Mouse (Mus musculus) C2C12 (cell line): Measurements from ENCODE around the gene Bub3. TPM values are rescaled to one million over a fixed set of nuclear protein-coding genes. Genes with fewer than 3 reads are reported as not detected.

Experiments
- H3K27me3 ChIP-seq: one replicate; pipeline ENCODE4 v1.6.1; 2011; ENCODE audit not compliant: control insufficient read depth, insufficient read depth, insufficient read length
- H3K36me3 ChIP-seq: one replicate; pipeline ENCODE4 v1.6.1; 2011; ENCODE audit not compliant: control insufficient read depth, insufficient read depth
- H3K4me3 ChIP-seq: one replicate; pipeline ENCODE4 v1.5.1; 2011; ENCODE audit warnings: mild to moderate bottlenecking, control low read depth; ENCODE audit not compliant: poor library complexity, insufficient read depth, severe bottlenecking
- H3K79me2 ChIP-seq: one replicate; pipeline ENCODE4 v1.6.1; 2011; ENCODE audit not compliant: control insufficient read depth, insufficient read depth
- H3K79me3 ChIP-seq: one replicate; pipeline ENCODE4 v1.6.1; 2011; ENCODE audit warnings: low read depth, control low read depth
- H3ac ChIP-seq: one replicate; pipeline ENCODE3; 2011; ENCODE audit warnings: low read depth; ENCODE audit not compliant: control insufficient read depth, insufficient read length
- CEBPB ChIP-seq: IDR thresholded peaks from one replicate; pipeline ENCODE4 v1.6.1; 2011; ENCODE audit warnings: low read depth, mild to moderate bottlenecking, control low read depth, moderate library complexity
- CTCF ChIP-seq: IDR thresholded peaks from one replicate; pipeline ENCODE4 v1.5.1; 2011; ENCODE audit not compliant: control insufficient read depth, insufficient read depth, insufficient read length
- FOSL1 ChIP-seq: IDR thresholded peaks from one replicate; pipeline ENCODE4 v1.8.0; 2011; ENCODE audit warnings: mild to moderate bottlenecking, low read length; ENCODE audit not compliant: poor library complexity, insufficient read depth, severe bottlenecking
- MAX ChIP-seq: IDR thresholded peaks from one replicate; pipeline ENCODE4 v1.6.1; 2011; ENCODE audit warnings: mild to moderate bottlenecking, control low read depth
- MYOD1 ChIP-seq: IDR thresholded peaks from one replicate; pipeline ENCODE4 v1.6.1; 2011; ENCODE audit warnings: low read depth; ENCODE audit not compliant: control insufficient read depth, insufficient read length
- MYOG ChIP-seq: IDR thresholded peaks from one replicate; pipeline ENCODE4 v1.6.1; 2011; ENCODE audit not compliant: control insufficient read depth, insufficient read length; ENCODE audit errors: extremely low read depth
- USF1 ChIP-seq: IDR thresholded peaks from one replicate; pipeline ENCODE4 v1.6.1; 2011; ENCODE audit warnings: low read depth, mild to moderate bottlenecking, control low read depth, moderate library complexity
- long read RNA-seq, 2 experiments: library from polyadenylated mRNA; unstranded; transcript quantifications; one replicate each; pipeline ENCODE4 v2.0.0; 2019 to 2020
- polyA plus RNA-seq: library from polyadenylated mRNA; unstranded; fragments of >200 nt; fragmentation: generic; extraction: Trizol; gene quantifications from one replicate; pipeline ENCODE4 v1.2.1, GENCODE M21; 2012; ENCODE audit warnings: missing spikeins

Bub3 gene
- polyA plus RNA-seq, result 164 TPM
- long read RNA-seq, experiment 1, transcript Bub3-201 (8 exons, 2,218 nt), result major isoform, 201 of 231 reads
- long read RNA-seq, experiment 1, partial matches to known transcripts, result 19 of 231 reads
- long read RNA-seq, experiment 1, other reads (novel, unspliced or antisense), result 10 of 231 reads
- long read RNA-seq, experiment 2, transcript Bub3-201 (8 exons, 2,218 nt), result major isoform, 665 of 708 reads
- long read RNA-seq, experiment 2, transcript Bub3-204 (9 exons, 2,128 nt), result minor isoform, 5 of 708 reads
- long read RNA-seq, experiment 2, partial matches to known transcripts, result 18 of 708 reads
- long read RNA-seq, experiment 2, other reads (novel, unspliced or antisense), result 20 of 708 reads

DNA sequence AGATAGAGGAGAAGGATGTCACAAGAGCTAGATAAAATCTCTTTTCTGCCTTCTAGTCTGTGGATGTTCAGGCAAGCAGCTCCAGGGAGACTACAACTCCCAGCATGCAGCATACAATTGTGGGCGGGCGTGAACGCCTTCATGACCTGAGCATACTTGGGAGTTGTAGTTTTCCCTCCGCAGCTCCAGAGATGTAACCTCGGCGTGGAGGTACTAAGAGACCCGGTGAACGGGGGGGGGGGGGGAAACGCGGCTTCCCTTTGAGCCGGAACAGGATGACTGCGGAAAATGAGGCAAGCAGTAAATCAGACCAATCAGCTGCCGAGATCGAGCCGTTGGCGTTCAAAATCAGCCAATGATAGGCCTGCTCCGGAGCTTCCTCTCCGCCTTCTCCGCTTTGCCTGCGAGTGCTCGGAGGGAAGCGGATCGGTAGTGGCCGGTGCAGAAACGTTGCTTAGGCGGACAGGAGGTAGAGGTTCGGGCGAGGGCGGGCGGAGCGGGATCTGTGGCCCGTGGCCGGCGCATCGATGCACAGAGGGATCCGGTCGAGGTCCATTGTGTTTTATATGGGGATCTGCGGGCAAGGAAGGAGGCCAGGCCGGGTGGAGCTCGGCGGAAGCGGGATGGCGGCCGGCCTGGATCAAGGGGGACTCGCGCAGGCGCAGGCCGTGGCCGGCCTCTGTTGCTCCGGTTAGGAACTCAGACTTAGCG is at the start of gene Bub3:
Bub3 (plus strand) TSS at position 237 of the 711 bp plus-strand sequence.
- peak within 1 kb of the TSS; percentile 74 for H3ac ChIP-seq

DNA sequence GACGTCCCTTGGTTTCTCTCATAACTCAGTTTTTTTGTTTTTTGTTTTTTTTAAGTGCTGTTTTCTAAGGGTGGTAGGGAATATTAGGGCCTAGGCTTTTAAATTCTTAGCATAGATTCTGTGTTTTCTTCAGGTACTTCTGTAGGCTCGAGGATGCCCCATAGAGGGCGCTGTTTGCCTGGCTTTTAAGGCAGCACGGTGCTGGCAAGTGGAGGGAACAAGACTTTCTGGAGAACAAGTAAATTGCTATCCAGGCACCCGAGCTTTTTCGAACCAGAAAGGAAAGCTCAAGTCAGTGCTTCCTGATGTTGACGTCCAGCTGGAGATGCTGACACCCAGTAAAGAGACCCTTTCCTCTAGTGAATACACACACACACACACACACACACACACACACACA is 20.0 kb upstream of the Bub3 start:
- Histone ChIP-seq H3K79me2 (no peaks in the 10 kb centered on the region), H3K36me3 (no peaks in the 10 kb centered on the region), H3K27me3 (peaks cover 57% of the 10 kb centered on the region), H3K4me3 (no peak overlapping the region), H3K79me3 (no peaks in the 10 kb centered on the region), H3ac (no peak overlapping the region)
- TF ChIP-seq CEBPB (no peak), CTCF (no peak), FOSL1 (no peak), USF1 (no peak), MYOG (no peak), MYOD1 (no peak), MAX (no peak)

More for the DNA sequence above, at the start of gene Bub3:
- Histone ChIP-seq H3K27me3 (peaks cover 7% of the 10 kb centered on the region), H3K4me3 (peak within 1 kb of the TSS; percentile 50), H3K36me3 (peaks cover 37% of the 10 kb centered on the region), H3K79me3 (peaks cover 44% of the 10 kb centered on the region), H3K79me2 (peaks cover 50% of the 10 kb centered on the region)
- TF ChIP-seq FOSL1, result no peak
- TF ChIP-seq USF1, result no peak
- TF ChIP-seq CTCF, result no peak
- TF ChIP-seq MYOG, result no peak
- TF ChIP-seq MYOD1, result no peak
- TF ChIP-seq CEBPB, result no peak
- TF ChIP-seq MAX, result no peak

DNA sequence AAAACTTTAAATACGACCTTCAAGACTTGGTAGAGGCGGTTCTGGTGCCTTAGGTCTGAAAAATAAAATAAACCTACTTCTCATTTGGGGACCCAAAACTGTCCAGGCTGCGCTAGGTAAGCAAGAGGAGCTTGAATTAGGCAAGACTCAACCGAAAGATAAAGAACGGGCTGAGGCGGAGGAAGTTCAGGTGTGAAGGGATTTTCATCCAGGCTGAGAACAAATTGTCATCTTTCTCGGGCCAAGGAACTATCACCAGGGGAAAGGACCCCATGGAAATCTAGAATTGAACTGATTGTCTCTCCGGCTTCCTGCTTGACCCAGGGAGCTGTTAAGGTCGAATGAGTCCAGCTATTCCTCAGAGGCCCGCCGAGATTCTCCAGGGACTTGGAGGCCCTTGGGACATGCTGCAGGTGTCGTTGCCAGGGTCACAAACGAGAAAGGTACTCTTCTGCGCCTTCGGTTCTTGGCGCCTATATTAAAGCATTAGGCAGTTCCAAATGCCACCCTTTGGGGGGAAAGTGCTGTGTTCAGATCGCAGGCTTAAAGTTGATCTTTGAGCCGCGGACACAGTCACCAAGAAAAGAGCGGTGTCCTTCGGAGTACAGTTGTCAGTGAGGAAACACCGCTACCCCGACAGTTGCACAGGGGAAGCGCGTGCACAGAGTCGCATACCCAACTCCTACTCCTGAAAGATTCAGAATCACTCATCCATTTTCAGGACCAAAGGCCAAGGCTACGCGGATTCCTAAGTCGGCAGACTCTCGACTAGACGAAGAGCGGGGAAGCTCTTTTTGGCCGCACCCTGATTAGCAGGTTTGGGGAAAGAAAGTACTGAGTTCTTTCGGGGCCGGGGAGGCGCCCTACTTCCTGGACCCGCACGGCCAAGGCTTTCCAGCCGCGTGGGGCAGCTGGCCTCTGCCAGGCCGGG is 18.6 kb upstream of the Bub3 start:
- H3K4me3 ChIP-seq, result no peak overlapping the region

GRCm38 (mm10) chr7:131542115-131542871 is 17.7 kb upstream of the Bub3 start, which contains the start of gene Hmx3:
Hmx3 (plus strand) TSS chr7:131542867.
- no peaks in the 10 kb centered on the region for H3K79me3 ChIP-seq
- no peaks in the 10 kb centered on the region for H3K79me2 ChIP-seq
- TF ChIP-seq CEBPB (no peak), MYOD1 (no peak), USF1 (no peak), CTCF (no peak), MAX (no peak), FOSL1 (no peak), MYOG (no peak)
- H3K36me3 ChIP-seq, result no peaks in the 10 kb centered on the region
- no peak within 1 kb of the TSS for H3ac ChIP-seq
- no peak within 1 kb of the TSS for H3K4me3 ChIP-seq
- peaks cover 62% of the 10 kb centered on the region for H3K27me3 ChIP-seq

More for the DNA sequence above, 18.6 kb upstream of the Bub3 start:
- H3K79me3 ChIP-seq, result no peaks in the 10 kb centered on the region
- H3ac ChIP-seq, result no peak overlapping the region
- H3K79me2 ChIP-seq, result no peaks in the 10 kb centered on the region
- peaks cover 60% of the 10 kb centered on the region for H3K27me3 ChIP-seq
- TF ChIP-seq MAX (no peak), CTCF (no peak), FOSL1 (no peak), MYOD1 (no peak), USF1 (no peak), MYOG (no peak), CEBPB (no peak)
- no peaks in the 10 kb centered on the region for H3K36me3 ChIP-seq
